Mouse (Mus musculus): ENCODE data around the gene Arhgap28. TPM values are rescaled to one million over a fixed set of nuclear protein-coding genes. Genes with fewer than 3 reads are reported as not detected.

Arhgap28 gene
- polyA plus RNA-seq, 1 experiment from 2014 or later: 16.5 TPM

GRCm38 (mm10) chr17:67916901-67917300 is 87.0 kb downstream of the Arhgap28 start:
- H3K27me3 ChIP-seq (replicated peaks; ENCODE audit: control insufficient read depth, insufficient read depth, low read length): no peaks in the 10 kb centered on the region
- no peak overlapping the region for H3K4me2 ChIP-seq
- no peak overlapping the region for H3K4me3 ChIP-seq (ENCODE audit: low read depth, low read length)
- no peak overlapping the region for H3K27ac ChIP-seq (ENCODE audit: low read depth, low read length)
- H3K4me1 ChIP-seq (replicated peaks; ENCODE audit: control insufficient read depth, insufficient read depth, low read length): no peaks in the 10 kb centered on the region; the same call in 1 of the 2 replicates
- WGBS: 83% methylated on average over 2 of the region's 2 CpGs
- ATAC-seq (replicated peaks; ENCODE audit: low FRiP score) (no peak), DNase-seq (ENCODE audit: low spot score) (no peak)
- no peaks in the 10 kb centered on the region for H3K36me3 ChIP-seq (ENCODE audit: control insufficient read depth, insufficient read depth, low read length)
- H3K9ac ChIP-seq (ENCODE audit: low read depth, low read length): no peak overlapping the region
- no peaks in the 10 kb centered on the region for H3K9me3 ChIP-seq (ENCODE audit: control insufficient read depth, low read length)

- ATAC-seq (replicated peaks; ENCODE audit: low FRiP score): no peak; the same call in 1 of the 2 replicates
- Histone ChIP-seq H3K4me3 (ENCODE audit: low read depth, low read length) (no peak overlapping the region), H3K27ac (ENCODE audit: low read depth, low read length) (no peak overlapping the region), H3K9me3 (ENCODE audit: control insufficient read depth, low read length) (no peaks in the 10 kb centered on the region), H3K4me1 (replicated peaks; ENCODE audit: control insufficient read depth, insufficient read depth, low read length) (peaks cover 5% of the 10 kb centered on the region; the same call in 1 of the 2 replicates), H3K9ac (ENCODE audit: low read depth, low read length) (no peak overlapping the region), H3K27me3 (replicated peaks; ENCODE audit: control insufficient read depth, insufficient read depth, low read length) (no peaks in the 10 kb centered on the region), H3K36me3 (ENCODE audit: control insufficient read depth, insufficient read depth, low read length) (no peaks in the 10 kb centered on the region), H3K4me2 (no peak overlapping the region)
- 61% methylated on average over 12 of the region's 12 CpGs for WGBS
- DNase-seq (ENCODE audit: low spot score): peak; percentile 47
These were observed 91.3 kb downstream of the Arhgap28 start for GRCm38 (mm10) chr17:67912640-67913039.

- WGBS: 75% methylated on average over 11 of the region's 11 CpGs
- Histone ChIP-seq H3K4me1 (replicated peaks; ENCODE audit: control insufficient read depth, insufficient read depth, low read length) (peaks cover 5% of the 10 kb centered on the region; the same call in 1 of the 2 replicates), H3K4me3 (ENCODE audit: low read depth, low read length) (no peak overlapping the region), H3K9me3 (ENCODE audit: control insufficient read depth, low read length) (no peaks in the 10 kb centered on the region), H3K27ac (ENCODE audit: low read depth, low read length) (no peak overlapping the region; the same call in 1 of the 2 replicates), H3K4me2 (no peak overlapping the region), H3K27me3 (replicated peaks; ENCODE audit: control insufficient read depth, insufficient read depth, low read length) (no peaks in the 10 kb centered on the region), H3K36me3 (ENCODE audit: control insufficient read depth, insufficient read depth, low read length) (no peaks in the 10 kb centered on the region), H3K9ac (ENCODE audit: low read depth, low read length) (no peak overlapping the region)
- DNase-seq (ENCODE audit: low spot score) (no peak), ATAC-seq (replicated peaks; ENCODE audit: low FRiP score) (no peak)
These were observed 91.9 kb downstream of the Arhgap28 start for GRCm38 (mm10) chr17:67912051-67912450.

GRCm38 (mm10) chr17:67908537-67908936 is 95.4 kb downstream of the Arhgap28 start:
- H3K27me3 ChIP-seq (replicated peaks; ENCODE audit: control insufficient read depth, insufficient read depth, low read length): no peaks in the 10 kb centered on the region
- peaks cover 5% of the 10 kb centered on the region; the same call in 1 of the 2 replicates for H3K4me1 ChIP-seq (replicated peaks; ENCODE audit: control insufficient read depth, insufficient read depth, low read length)
- no peak overlapping the region for H3K27ac ChIP-seq (ENCODE audit: low read depth, low read length)
- no peaks in the 10 kb centered on the region for H3K36me3 ChIP-seq (ENCODE audit: control insufficient read depth, insufficient read depth, low read length)
- no peak overlapping the region for H3K9ac ChIP-seq (ENCODE audit: low read depth, low read length)
- no peak overlapping the region for H3K4me2 ChIP-seq
- ATAC-seq (replicated peaks; ENCODE audit: low FRiP score) (no peak), DNase-seq (ENCODE audit: low spot score) (no peak)
- WGBS: 83% methylated on average over 4 of the region's 4 CpGs
- no peak overlapping the region for H3K4me3 ChIP-seq (ENCODE audit: low read depth, low read length)
- H3K9me3 ChIP-seq (ENCODE audit: control insufficient read depth, low read length): no peaks in the 10 kb centered on the region

GRCm38 (mm10) chr17:67908137-67908536 is 95.8 kb downstream of the Arhgap28 start:
- Histone ChIP-seq H3K4me1 (replicated peaks; ENCODE audit: control insufficient read depth, insufficient read depth, low read length) (peaks cover 5% of the 10 kb centered on the region; the same call in 1 of the 2 replicates), H3K9me3 (ENCODE audit: control insufficient read depth, low read length) (no peaks in the 10 kb centered on the region), H3K27ac (ENCODE audit: low read depth, low read length) (no peak overlapping the region), H3K27me3 (replicated peaks; ENCODE audit: control insufficient read depth, insufficient read depth, low read length) (no peaks in the 10 kb centered on the region), H3K36me3 (ENCODE audit: control insufficient read depth, insufficient read depth, low read length) (no peaks in the 10 kb centered on the region), H3K4me3 (ENCODE audit: low read depth, low read length) (no peak overlapping the region), H3K9ac (ENCODE audit: low read depth, low read length) (no peak overlapping the region), H3K4me2 (no peak overlapping the region)
- no peak for DNase-seq (ENCODE audit: low spot score)
- ATAC-seq (replicated peaks; ENCODE audit: low FRiP score): no peak
- 74% methylated on average over 4 of the region's 4 CpGs for WGBS

GRCm38 (mm10) chr17:67907532-67908054 is 96.3 kb downstream of the Arhgap28 start:
- no peak for ATAC-seq (replicated peaks; ENCODE audit: low FRiP score)
- peaks cover 5% of the 10 kb centered on the region; the same call in 1 of the 2 replicates for H3K4me1 ChIP-seq (replicated peaks; ENCODE audit: control insufficient read depth, insufficient read depth, low read length)
- H3K27ac ChIP-seq (ENCODE audit: low read depth, low read length): no peak overlapping the region
- no peak overlapping the region for H3K4me3 ChIP-seq (ENCODE audit: low read depth, low read length)
- no peaks in the 10 kb centered on the region for H3K36me3 ChIP-seq (ENCODE audit: control insufficient read depth, insufficient read depth, low read length)
- no peak overlapping the region for H3K4me2 ChIP-seq
- DNase-seq (ENCODE audit: low spot score): no peak
- 87% methylated on average over 10 of the region's 10 CpGs for WGBS
- H3K27me3 ChIP-seq (replicated peaks; ENCODE audit: control insufficient read depth, insufficient read depth, low read length): no peaks in the 10 kb centered on the region
- no peak overlapping the region for H3K9ac ChIP-seq (ENCODE audit: low read depth, low read length)
- H3K9me3 ChIP-seq (ENCODE audit: control insufficient read depth, low read length): no peaks in the 10 kb centered on the region

- ATAC-seq (replicated peaks; ENCODE audit: low FRiP score): no peak
- 73% methylated on average over 3 of the region's 3 CpGs for WGBS
- H3K4me3 ChIP-seq (ENCODE audit: low read depth, low read length): no peak overlapping the region
- no peak overlapping the region for H3K9ac ChIP-seq (ENCODE audit: low read depth, low read length)
- H3K4me1 ChIP-seq (replicated peaks; ENCODE audit: control insufficient read depth, insufficient read depth, low read length): peaks cover 5% of the 10 kb centered on the region; the same call in 1 of the 2 replicates
- H3K36me3 ChIP-seq (ENCODE audit: control insufficient read depth, insufficient read depth, low read length): no peaks in the 10 kb centered on the region
- no peaks in the 10 kb centered on the region for H3K27me3 ChIP-seq (replicated peaks; ENCODE audit: control insufficient read depth, insufficient read depth, low read length)
- no peak for DNase-seq (ENCODE audit: low spot score)
- H3K27ac ChIP-seq (ENCODE audit: low read depth, low read length): no peak overlapping the region
- no peaks in the 10 kb centered on the region for H3K9me3 ChIP-seq (ENCODE audit: control insufficient read depth, low read length)
- H3K4me2 ChIP-seq: no peak overlapping the region
These were observed 97.7 kb downstream of the Arhgap28 start for GRCm38 (mm10) chr17:67906236-67906635.

- no peak overlapping the region for H3K4me2 ChIP-seq
- no peak overlapping the region for H3K27ac ChIP-seq (ENCODE audit: low read depth, low read length)
- no peak overlapping the region for H3K4me3 ChIP-seq (ENCODE audit: low read depth, low read length)
- H3K36me3 ChIP-seq (ENCODE audit: control insufficient read depth, insufficient read depth, low read length): no peaks in the 10 kb centered on the region
- no peaks in the 10 kb centered on the region for H3K27me3 ChIP-seq (replicated peaks; ENCODE audit: control insufficient read depth, insufficient read depth, low read length)
- no peak overlapping the region for H3K9ac ChIP-seq (ENCODE audit: low read depth, low read length)
- ATAC-seq (replicated peaks; ENCODE audit: low FRiP score) (no peak), DNase-seq (ENCODE audit: low spot score) (no peak)
- no peaks in the 10 kb centered on the region for H3K9me3 ChIP-seq (ENCODE audit: control insufficient read depth, low read length)
- H3K4me1 ChIP-seq (replicated peaks; ENCODE audit: control insufficient read depth, insufficient read depth, low read length): peaks cover 5% of the 10 kb centered on the region; the same call in 1 of the 2 replicates
- 87% methylated on average over 14 of the region's 14 CpGs for WGBS
These were observed 99.5 kb downstream of the Arhgap28 start for GRCm38 (mm10) chr17:67904315-67904944.

- Histone ChIP-seq H3K9ac (ENCODE audit: low read depth, low read length) (no peak overlapping the region), H3K4me1 (replicated peaks; ENCODE audit: control insufficient read depth, insufficient read depth, low read length) (peaks cover under 1% of the 10 kb centered on the region; the same call in 1 of the 2 replicates), H3K27ac (ENCODE audit: low read depth, low read length) (no peak overlapping the region), H3K4me2 (no peak overlapping the region), H3K27me3 (replicated peaks; ENCODE audit: control insufficient read depth, insufficient read depth, low read length) (no peaks in the 10 kb centered on the region), H3K36me3 (ENCODE audit: control insufficient read depth, insufficient read depth, low read length) (no peaks in the 10 kb centered on the region), H3K9me3 (ENCODE audit: control insufficient read depth, low read length) (no peaks in the 10 kb centered on the region), H3K4me3 (ENCODE audit: low read depth, low read length) (no peak overlapping the region)
- ATAC-seq (replicated peaks; ENCODE audit: low FRiP score): no peak; the same call in 1 of the 2 replicates
- 75% methylated on average over 4 of the region's 4 CpGs for WGBS
- no peak for DNase-seq (ENCODE audit: low spot score)
These were observed 101.1 kb downstream of the Arhgap28 start for GRCm38 (mm10) chr17:67902847-67903246.

Data from liver, embryonic 11.5 days (tissue).